Mouse (Mus musculus) lung, postnatal 25 days (tissue): ENCODE data around the gene Cyp4a32.
"Not testable (repeated sequence)": the region's sequence is repeated elsewhere in the genome, so short reads cannot be mapped to it uniquely, and the experiment has no call there.

Experiments used
- DNase-seq: peaks from one replicate; pipeline ENCODE4 v3.0.0; 2022; ENCODE audit warnings: low spot score

Gene Cyp4a32

GRCm38 (mm10) chr4:115600611-115601010 is at the start of gene Cyp4a32:
Gene Cyp4a32, plus strand, starts transcription at chr4:115600969.
- not testable (repeated sequence) for DNase-seq

- no peak for DNase-seq
Measured at GRCm38 (mm10) chr4:115552726-115553125, 48.0 kb upstream of the Cyp4a32 start.

GRCm38 (mm10) chr4:115555513-115555912 is 45.3 kb upstream of the Cyp4a32 start:
- no peak for DNase-seq

DNA sequence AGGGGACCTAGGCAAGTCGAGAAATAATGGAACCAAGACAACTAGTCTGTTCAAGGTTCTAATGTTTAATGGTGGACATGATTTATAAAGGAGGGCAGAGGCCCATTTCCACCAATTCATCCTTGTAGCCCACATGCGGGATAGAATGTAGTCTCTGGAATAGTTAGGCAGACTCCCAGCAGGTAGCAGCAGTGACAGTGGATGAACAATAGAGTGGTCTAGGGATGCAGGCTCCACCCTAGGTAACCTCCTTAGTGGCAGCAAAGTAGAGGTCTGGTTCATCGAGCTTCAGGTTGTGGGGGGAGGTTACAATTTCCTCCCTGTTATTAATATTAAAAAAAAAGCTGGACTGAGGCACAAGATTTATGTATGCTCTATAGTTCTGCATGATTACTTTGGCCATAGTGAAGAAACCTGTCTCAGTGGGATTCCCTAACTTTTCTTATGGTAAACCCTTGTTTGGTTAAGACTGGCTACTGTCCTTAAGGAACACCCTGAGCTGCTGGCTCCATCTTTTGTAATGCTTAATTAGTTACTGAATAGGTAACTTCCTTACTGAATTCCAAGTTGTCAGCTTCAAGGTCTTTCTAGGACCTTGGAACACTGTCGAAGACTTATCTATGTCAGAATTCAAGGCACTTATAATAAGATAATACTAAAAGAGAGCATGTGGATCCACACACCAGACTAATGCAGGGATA is 42.8 kb upstream of the Cyp4a32 start:
- no peak for DNase-seq

DNA sequence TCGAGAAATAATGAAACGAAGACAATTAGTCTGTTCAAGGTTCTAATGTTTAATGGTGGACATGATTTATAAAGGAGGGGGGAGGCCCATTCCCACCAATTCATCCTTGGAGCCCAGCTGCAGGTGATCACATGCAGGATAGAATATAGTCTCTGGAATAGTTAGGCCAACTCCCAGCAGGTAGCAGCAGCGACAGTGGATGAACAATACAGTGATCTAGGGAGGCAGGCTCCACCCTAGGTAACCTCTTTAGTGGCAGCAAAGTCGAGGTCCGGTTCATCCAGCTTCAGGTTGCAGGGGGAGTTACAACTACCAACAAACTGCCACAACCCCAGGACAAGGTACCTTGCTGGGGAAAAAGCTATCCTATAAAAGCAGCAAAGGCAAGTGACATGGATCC is 39.5 kb upstream of the Cyp4a32 start:
- DNase-seq: not testable (repeated sequence)

- no peak for DNase-seq
Measured at GRCm38 (mm10) chr4:115563401-115563800, 37.4 kb upstream of the Cyp4a32 start, which contains the start of gene Cyp4a31. Gene Cyp4a31, plus strand, starts transcription at chr4:115563649.

- DNase-seq: not testable (repeated sequence)
Measured at GRCm38 (mm10) chr4:115564469-115565225, 36.1 kb upstream of the Cyp4a32 start.

DNA sequence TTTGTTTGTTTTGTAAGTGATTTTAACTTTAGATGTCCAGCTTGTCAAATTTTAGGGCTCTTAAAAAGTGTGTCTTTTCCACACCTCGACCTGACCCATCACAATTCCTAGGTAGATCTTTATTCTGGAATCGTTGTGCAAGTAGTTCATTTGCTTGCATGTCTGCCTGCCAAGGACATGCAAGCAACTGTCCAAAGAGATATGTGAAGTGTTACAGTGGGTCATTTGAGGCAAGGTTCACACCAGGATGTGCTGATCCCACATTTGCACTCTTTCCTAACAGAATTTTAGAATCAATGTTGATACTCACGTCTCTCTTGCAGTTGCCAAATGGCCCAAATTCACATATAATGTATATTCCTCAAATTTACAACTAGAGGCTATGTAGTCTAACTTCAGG is 25.5 kb upstream of the Cyp4a32 start:
- no peak for DNase-seq

DNA sequence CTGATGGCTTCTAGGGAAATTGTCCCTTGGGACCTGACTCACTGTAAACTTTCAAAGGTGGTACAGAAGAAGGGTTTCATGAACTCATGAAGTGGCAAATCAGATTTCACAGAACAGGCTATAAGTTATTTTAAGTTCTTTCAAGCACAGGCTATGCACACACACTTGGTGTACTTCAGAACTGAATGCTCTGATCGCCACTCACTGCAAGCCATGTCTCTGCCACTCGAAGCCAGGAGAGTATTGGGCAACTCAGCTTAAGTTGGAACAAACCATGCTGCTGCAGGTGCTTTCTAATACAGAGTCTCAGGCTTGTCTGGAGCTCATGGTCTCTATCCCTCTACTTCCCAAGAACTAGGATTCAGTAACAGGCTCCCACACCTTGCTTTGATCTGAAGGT is 25.0 kb upstream of the Cyp4a32 start:
- peak; percentile 67 for DNase-seq

- peak; percentile 41 for DNase-seq
Measured at GRCm38 (mm10) chr4:115583036-115583435, 17.7 kb upstream of the Cyp4a32 start.

- DNase-seq: no peak
Measured at GRCm38 (mm10) chr4:115596357-115596756, 4.4 kb upstream of the Cyp4a32 start.

DNA sequence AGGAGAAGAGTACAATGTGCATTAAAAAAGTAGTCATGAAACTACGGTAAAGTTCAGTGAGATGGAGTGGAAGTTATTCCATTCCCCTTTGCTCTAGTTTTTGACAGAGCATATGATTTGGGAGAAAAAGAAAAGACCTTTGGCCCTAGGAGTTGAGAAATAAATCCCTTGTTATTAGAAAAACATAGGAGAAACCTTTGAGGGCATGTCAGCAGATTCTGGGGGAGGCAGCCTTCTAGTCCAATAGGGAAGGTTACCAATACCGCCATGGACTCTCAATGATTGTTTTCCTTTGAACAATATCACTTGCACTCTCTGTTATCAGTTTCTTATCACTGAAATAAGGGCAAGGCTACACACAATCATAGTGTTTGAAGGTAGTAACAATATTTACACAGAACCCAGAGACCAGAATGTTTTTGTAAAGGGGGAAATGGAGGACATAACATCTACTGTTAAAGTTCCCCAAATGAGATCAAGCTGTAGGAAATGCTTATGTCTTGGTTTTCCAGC is 3.9 kb upstream of the Cyp4a32 start:
- DNase-seq: no peak

DNA sequence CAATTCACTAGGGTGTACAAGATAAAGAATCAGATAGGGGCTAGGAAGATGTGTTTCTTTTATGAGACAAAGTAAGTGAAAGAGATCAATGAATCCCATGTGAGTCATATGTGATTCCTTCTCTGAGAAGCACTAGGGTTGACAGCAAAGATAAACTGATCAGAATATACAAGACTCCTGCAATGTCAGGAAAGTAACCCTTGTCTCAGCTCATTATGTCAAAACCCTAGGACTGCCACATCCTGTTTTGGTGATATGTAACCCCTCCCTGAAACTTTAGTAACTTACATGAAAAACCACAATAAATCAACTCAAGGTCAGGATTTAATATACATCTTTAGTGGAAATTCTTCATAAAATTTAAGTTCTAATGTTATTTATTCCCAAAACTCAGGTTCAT is 13.2 kb downstream of the Cyp4a32 start:
- DNase-seq: no peak

DNA sequence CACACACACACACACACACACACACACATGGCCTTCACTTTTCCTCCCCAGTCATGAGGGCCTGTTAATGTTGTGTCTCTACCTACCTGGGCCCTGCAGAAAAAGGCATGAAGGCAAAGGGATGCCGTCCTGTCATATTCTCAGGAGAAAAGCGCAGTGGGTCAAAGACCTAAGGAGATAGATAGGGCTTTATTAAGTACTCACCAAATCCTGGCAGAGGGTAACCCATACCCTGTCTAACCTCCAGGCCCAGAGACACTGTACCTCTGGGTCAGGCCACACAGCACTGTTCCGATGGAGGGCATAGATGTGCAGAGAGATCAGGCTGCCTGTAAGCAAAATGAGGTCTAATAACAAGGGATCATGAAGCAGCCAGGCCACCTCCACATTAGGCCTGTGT is 24.8 kb downstream of the Cyp4a32 start:
- DNase-seq: not testable (repeated sequence)

DNA sequence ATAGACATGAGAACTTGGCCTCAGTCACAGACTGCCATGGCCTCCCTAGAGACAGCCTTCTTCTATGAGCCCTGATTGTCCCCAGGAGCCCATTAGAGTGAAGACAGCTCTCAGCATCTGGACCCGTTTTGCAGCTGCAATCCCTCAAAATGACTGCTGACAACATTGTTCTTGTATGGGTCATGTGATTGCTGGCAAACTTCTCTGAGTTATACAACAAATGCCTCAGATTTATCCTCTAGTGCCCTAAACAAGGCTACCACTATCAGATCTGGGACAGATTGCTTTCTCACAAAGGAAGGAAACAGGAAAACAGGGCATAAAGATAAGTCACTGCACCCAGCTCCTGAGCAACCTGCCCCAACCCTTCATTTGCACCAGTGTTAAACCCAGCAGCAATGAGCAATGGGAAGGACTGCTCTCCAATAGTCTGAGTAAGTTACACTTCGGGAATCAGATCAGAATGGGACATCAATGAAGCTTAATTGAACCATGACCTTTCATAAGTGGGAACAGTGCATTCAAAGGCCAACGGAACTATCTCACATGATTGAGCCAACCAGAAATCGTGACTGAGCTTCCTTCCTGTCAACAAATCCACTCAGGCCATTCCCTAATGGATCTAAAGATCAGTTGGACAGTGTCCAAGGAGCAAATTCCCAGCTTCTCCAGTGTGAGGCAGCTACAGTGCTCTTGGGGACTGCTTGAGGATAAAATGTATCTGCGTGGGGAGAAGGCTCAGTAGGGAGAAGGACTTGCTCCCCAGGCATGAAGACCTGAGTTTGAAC is 42.4 kb downstream of the Cyp4a32 start:
- peak; percentile 80 for DNase-seq

DNA sequence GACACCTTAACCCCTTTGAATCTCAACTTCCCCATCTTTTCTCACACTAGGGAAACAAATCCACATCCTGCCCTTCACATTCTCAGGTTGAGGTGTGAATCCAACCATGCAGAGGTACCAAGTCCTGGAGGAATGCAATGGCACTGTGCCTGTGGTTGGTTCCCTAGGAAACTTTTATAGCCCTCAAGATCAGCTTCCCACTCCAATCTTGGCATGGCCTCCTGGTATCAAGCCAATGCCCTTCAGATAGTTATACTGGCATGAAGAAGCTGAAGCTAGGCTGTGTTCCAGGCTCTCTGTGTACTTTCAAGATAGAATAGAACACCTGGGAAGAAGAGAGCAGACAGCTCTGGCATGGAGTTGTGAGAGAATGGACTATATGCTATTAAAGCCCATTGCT is 44.6 kb downstream of the Cyp4a32 start:
- DNase-seq: peak; percentile 92

DNA sequence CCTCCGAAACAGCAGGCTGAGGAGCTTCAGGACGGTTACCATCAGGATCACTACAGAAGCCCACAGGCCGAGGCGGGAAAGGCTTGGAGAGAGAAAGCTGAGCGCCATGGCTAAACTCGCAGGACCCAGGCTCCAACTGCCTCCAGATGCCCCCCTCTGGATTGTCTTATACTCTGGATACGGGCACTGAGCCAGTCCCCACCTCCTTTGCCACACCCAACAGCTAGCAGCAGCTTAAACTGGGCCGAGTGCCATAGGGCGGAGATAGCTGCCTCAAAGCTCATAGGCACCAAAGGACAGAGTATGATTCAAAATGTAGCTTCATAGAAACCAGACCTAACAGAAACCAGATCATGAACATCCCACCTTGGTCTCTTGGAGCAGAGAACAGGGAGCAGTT is 46.8 kb downstream of the Cyp4a32 start, which contains the start of gene Cyp4b1:
Gene Cyp4b1 (minus strand): TSS at position 144 of the 400 bp plus-strand sequence.
- DNase-seq: peak; percentile 93

GRCm38 (mm10) chr4:115648752-115649151 is 48.0 kb downstream of the Cyp4a32 start:
- DNase-seq: no peak

DNA sequence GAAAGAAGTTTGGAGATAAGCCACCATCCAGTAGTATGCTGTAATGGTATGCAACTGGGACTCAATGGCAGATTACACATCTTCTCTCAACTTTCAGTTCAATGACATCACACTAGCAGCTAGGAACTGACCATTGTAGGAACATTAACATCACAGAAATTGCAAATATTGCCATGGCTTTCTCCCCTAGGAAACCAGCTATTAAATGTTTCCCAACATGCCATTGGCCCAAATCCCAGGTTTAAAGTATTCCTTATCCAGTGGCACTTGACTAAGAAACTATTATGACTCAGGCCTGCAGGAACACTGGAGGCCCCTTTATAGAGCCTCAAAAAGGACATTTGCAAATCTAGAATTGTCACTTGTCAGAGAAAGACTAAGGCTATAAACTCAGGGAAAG is 48.6 kb downstream of the Cyp4a32 start:
- peak; percentile 77 for DNase-seq

GRCm38 (mm10) chr4:115650866-115651265 is 50.1 kb downstream of the Cyp4a32 start:
- no peak for DNase-seq

DNA sequence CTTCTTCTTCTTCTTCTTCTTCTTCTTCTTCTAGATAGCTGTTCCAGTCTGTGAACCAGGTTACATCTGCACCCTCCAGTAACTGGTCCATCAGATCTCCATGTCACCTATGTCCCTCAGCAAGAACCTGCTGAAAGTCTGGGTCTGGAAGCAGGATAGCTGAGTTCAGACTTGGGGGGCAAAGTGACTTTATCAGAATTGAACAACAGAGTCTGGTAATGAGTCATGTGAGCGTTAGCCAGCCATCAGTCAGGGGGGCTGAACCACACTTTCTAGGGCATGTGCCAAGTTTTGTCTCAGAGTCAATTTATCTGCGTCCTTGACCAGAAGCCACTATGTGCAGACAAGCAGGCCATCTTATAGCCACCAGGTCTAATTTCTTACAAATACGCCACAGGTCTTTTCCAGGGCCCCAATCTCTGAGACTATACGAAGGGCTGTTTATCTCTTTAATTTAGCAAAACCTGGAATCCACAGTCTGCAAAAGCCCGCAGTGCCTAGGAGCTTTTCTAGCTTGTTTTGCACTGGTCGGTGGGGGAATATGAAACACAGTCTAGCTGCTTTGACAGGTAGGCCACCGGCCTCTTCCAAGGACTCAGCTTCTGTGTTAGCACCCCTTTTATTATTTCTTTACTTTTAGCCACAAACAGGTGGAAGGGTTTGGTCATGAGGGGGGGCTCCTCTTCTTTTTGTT is 55.2 kb downstream of the Cyp4a32 start:
- DNase-seq: not testable (repeated sequence)

DNA sequence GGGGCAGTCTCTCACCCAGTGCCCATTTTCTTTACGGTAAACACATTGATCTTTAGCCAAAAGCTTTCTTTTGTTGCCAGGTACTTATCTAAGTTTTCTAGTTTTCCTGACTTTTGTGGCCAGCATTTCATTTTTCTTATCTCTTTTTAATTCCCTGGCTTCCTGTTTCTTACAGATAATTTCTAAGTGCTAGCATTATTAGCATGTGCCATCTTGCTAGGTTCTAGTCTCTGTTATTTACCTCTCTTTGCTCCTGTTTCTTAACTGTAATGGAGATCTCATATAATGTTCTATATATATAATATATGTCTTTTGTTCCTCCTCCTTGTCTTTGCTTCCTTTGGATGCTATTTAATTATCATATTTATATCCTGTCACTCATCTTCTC is 55.8 kb downstream of the Cyp4a32 start:
- DNase-seq: not testable (repeated sequence)
